Mouse (Mus musculus) hindbrain, embryonic 16.5 days (tissue): ENCODE measurements around the gene Reg3b. TPM values are rescaled to one million over a fixed set of nuclear protein-coding genes. Genes with fewer than 3 reads are reported as not detected.

ENCODE experiments used
- ATAC-seq: fragments of 200-750 bp; cut with Nextera tagmentation; 2 replicates; pipeline ENCODE4 v1.8.0; 2017; ENCODE audit warnings: moderate TSS enrichment, moderate library complexity
- H3K27ac ChIP-seq: fragments of 300-500 bp; sonication (generic); 2 replicates; pipeline ENCODE4 v1.5.1; 2014; ENCODE audit warnings: low read depth, mild to moderate bottlenecking, control low read depth, low read length, moderate library complexity
- H3K27me3 ChIP-seq: fragments of 300-500 bp; sonication (generic); replicated peaks from 2 replicates; pipeline ENCODE4 v1.6.1; 2014; ENCODE audit warnings: low read length; ENCODE audit not compliant: control insufficient read depth, insufficient read depth
- H3K36me3 ChIP-seq: fragments of 300-500 bp; sonication (generic); 2 replicates; pipeline ENCODE4 v1.6.1; 2014; ENCODE audit warnings: mild to moderate bottlenecking, low read length, moderate library complexity, mixed read lengths; ENCODE audit not compliant: control insufficient read depth, insufficient read depth
- H3K4me1 ChIP-seq: fragments of 300-500 bp; sonication (generic); 2 replicates; pipeline ENCODE4 v1.6.1; 2014; ENCODE audit warnings: low read depth, low read length; ENCODE audit not compliant: control insufficient read depth, insufficient read depth
- H3K4me2 ChIP-seq: fragments of 300-500 bp; sonication (generic); 2 replicates; pipeline ENCODE4 v1.6.1; 2014; ENCODE audit warnings: mild to moderate bottlenecking, low read length, control low read depth, moderate library complexity
- H3K4me3 ChIP-seq: fragments of 300-500 bp; sonication (generic); 2 replicates; pipeline ENCODE4 v1.5.1; 2014; ENCODE audit warnings: mild to moderate bottlenecking, low read length, control low read depth, moderate library complexity
- H3K9ac ChIP-seq: fragments of 300-500 bp; sonication (generic); 2 replicates; pipeline ENCODE4 v1.6.1; 2014; ENCODE audit warnings: low read depth, mild to moderate bottlenecking, control low read depth, low read length, moderate library complexity
- H3K9me3 ChIP-seq: fragments of 300-500 bp; sonication (generic); 2 replicates; pipeline ENCODE4 v1.6.1; 2014; ENCODE audit warnings: mild to moderate bottlenecking, low read length, moderate library complexity; ENCODE audit not compliant: control insufficient read depth
- WGBS: fragments of 180-500 bp; shearing (Covaris S2); extraction: QIAGEN DNeasy Blood & Tissue Kit; methylation state at CpG from one replicate; pipeline ENCODE4 v1.1.7; 2014; 5-methylcytosine and 5-hydroxymethylcytosine counted together
- polyA plus RNA-seq: library from polyadenylated mRNA; unstranded; fragments of >200 nt; fragmentation: Nextera tagmentation; extraction: Ambion mirVana; gene quantifications from 2 replicates; pipeline ENCODE4 v1.2.1, GENCODE M21; 2015

Gene Reg3b
- 5.3 and 5.5 TPM in 2 replicates for polyA plus RNA-seq

DNA sequence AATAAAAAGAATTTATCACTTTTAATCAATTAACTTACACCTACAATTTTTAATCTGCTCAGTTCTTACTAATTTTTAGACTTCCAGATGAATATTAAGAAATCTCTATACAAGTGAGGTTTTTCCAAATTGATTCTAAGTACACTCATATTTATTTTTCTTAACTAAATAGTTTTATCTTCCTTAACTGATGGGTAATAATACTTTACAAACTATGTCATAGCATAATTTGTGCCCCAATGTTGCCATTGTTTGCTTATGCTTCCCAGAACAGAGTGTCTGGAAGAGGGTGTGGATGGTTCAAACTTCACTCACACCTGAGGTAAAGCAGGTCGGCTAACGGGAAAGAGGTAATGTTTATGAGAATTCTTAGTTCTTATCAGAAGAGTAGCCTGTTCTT, at the start of gene Reg3b:
Reg3b (plus strand) TSS at position 301 of the 400 bp plus-strand sequence.
- H3K4me2 ChIP-seq = no peak within 1 kb of the TSS
- WGBS = 98% methylated on average over 2 of the region's 2 CpGs
- H3K36me3 ChIP-seq = no peaks in the 10 kb centered on the region
- no peak within 1 kb of the TSS for H3K4me3 ChIP-seq
- H3K9ac ChIP-seq = no peak within 1 kb of the TSS
- H3K4me1 ChIP-seq = no peaks in the 10 kb centered on the region
- no peaks in the 10 kb centered on the region for H3K9me3 ChIP-seq
- no peak within 1 kb of the TSS for H3K27ac ChIP-seq
- no peaks in the 10 kb centered on the region for H3K27me3 ChIP-seq
- ATAC-seq = no peak

DNA sequence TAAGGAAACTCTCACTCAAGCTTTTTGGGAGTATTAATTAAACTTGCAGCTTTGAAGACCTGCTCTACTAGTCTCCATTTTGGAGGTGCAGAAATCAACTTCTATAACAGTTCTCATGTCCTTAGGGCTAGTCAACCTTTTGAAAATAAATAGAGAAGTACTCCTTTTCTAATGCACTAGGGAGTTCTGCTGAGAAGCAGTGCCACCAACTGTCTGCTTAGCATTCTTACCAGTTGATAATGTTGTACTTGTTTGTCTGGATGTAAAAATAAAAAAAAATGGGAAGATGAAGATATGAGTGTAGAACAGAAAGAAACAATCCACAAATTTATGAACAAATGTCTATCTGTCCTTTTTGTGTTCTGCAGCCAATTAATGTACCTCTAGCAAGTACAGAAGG, 42.7 kb upstream of the Reg3b start:
- Histone ChIP-seq H3K4me1 (no peaks in the 10 kb centered on the region), H3K36me3 (no peaks in the 10 kb centered on the region), H3K4me2 (no peak overlapping the region), H3K27ac (no peak overlapping the region), H3K9ac (no peak overlapping the region), H3K9me3 (no peaks in the 10 kb centered on the region), H3K27me3 (no peaks in the 10 kb centered on the region), H3K4me3 (no peak overlapping the region)
- ATAC-seq = no peak

DNA sequence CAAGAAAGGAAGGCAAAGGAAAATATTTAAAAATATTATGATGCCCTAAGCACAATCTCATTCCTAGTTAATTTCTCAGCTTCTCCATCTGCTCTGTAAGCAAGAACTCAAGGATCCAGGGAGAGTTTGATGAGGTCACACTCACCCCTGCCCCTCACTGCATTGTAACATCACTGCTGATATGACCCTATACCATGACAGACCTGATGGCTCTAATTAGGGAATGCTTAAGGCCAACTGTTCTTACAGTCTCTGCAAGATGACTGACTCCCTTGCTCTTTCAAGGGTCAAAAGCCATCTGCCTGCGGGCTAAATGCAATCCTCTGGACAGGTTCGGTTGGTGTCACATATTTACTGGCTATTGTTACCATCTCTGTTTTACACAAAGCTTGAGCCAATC, 41.3 kb upstream of the Reg3b start:
- Histone ChIP-seq H3K36me3 (no peaks in the 10 kb centered on the region), H3K4me2 (no peak overlapping the region), H3K4me3 (no peak overlapping the region), H3K9me3 (no peaks in the 10 kb centered on the region), H3K9ac (no peak overlapping the region), H3K27ac (no peak overlapping the region), H3K27me3 (no peaks in the 10 kb centered on the region), H3K4me1 (no peaks in the 10 kb centered on the region)
- ATAC-seq = no peak
- 52% methylated on average over 2 of the region's 2 CpGs for WGBS

DNA sequence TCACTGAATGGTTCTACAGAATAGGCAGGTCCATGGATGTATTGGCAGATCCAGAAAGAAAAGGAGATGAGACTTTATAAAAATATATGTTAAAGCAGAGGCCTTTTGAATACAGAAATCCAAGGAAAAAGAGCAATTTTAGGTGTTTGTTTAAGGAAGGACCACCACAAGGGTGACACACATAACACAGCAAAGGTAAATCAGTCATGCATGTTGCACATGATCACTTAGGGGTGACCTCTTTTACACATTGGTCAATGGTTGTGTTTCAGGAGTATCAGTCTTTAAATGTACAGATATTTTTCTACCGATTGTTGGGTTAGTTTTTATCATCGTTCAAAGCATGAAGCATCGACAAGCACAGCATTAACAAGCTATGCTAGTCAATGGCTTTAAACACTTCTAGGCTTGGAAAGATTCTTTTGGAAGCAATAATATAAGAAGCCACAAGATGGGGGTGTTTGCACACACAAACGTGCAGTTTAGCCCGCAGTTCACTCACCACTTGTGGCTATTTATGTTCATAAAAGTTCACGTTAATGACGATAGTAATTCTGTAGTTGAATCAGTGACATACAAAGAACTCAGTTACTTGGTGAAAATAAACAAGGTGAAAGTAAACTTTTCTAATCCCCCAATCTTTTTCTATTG, 38.4 kb upstream of the Reg3b start:
- no peak overlapping the region for H3K4me3 ChIP-seq
- ATAC-seq = peak; percentile 80
- H3K4me1 ChIP-seq = no peaks in the 10 kb centered on the region
- WGBS = 31% methylated on average over 7 of the region's 7 CpGs
- no peaks in the 10 kb centered on the region for H3K36me3 ChIP-seq
- H3K27ac ChIP-seq = no peak overlapping the region
- H3K27me3 ChIP-seq = no peaks in the 10 kb centered on the region
- H3K9me3 ChIP-seq = no peaks in the 10 kb centered on the region
- H3K9ac ChIP-seq = no peak overlapping the region
- H3K4me2 ChIP-seq = no peak overlapping the region

DNA sequence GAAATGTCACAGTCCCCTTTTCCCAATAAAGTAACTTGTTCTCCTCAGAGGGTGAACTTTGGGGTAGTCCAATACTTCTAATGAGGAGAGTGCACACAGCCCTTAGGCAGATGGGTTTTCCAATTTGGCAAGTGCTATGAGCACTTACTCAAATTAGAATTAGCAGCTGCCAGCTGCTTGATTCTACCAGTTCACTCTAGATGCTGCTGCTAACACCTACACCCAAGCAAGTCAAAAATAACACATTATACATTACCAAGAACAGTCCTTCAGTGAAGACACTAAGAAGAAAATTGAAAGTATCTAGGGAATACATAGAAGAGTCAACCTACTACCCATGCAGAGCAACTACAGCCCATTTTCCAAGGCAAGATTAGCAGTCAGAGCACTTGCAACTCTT, 30.2 kb upstream of the Reg3b start:
- H3K4me1 ChIP-seq = no peaks in the 10 kb centered on the region
- H3K27me3 ChIP-seq = no peaks in the 10 kb centered on the region
- no peak overlapping the region for H3K4me3 ChIP-seq
- H3K27ac ChIP-seq = no peak overlapping the region
- H3K36me3 ChIP-seq = no peaks in the 10 kb centered on the region
- no peak for ATAC-seq
- H3K9ac ChIP-seq = no peak overlapping the region
- no peaks in the 10 kb centered on the region for H3K9me3 ChIP-seq
- H3K4me2 ChIP-seq = no peak overlapping the region

DNA sequence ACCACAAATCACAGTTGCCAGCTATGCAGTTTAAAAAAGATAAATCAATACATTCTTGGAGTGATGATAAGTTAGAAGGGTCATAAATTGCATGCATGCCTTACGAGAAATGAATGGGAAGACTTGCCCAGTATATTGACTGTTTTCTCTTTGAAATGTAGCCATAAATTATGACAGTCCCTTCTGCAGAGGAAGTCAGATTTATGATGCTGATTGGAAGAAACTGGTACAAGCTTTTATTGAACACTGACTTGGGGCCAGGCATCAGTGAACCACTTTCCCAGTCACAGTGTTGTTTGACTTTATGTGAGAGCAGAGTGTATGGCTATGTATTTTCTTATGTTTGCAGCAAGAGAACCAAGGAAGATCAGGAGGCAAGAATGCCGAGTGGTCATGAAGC, 28.8 kb upstream of the Reg3b start:
- Histone ChIP-seq H3K27ac (no peak overlapping the region), H3K27me3 (no peaks in the 10 kb centered on the region), H3K4me1 (no peaks in the 10 kb centered on the region), H3K9ac (no peak overlapping the region), H3K4me2 (no peak overlapping the region), H3K9me3 (no peaks in the 10 kb centered on the region), H3K36me3 (no peaks in the 10 kb centered on the region), H3K4me3 (no peak overlapping the region)
- no peak for ATAC-seq
- WGBS = 80% methylated on average over 2 of the region's 2 CpGs

DNA sequence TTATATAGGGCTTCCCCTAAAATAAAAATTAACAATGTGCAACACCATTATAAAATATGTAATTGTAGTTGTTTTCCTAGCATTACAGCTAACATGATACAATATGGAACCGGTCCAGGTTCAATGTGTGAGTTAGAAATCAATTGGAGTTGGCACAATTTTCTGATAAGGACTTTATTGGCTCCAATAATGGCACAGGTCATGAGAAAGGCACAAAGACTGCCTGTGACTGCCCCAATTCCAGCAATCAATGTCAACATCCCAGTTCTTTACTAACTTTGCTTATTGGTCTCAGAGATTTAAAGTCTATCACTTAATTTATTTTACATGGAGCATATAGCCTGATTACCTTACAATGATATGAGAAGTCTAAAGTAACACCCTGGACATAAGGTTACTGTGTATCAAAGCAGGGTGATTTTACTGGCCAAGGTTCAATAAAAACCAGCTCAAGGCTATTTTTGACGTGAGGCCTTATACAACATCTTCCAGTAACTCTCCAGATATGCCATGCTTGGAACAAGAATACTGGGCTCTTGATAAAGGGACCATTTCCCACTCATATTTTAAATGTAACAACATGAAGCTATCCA, 8.4 kb upstream of the Reg3b start:
- Histone ChIP-seq H3K4me3 (no peak overlapping the region), H3K4me2 (no peak overlapping the region), H3K27me3 (no peaks in the 10 kb centered on the region), H3K9ac (no peak overlapping the region), H3K27ac (no peak overlapping the region), H3K4me1 (no peaks in the 10 kb centered on the region), H3K9me3 (no peaks in the 10 kb centered on the region), H3K36me3 (no peaks in the 10 kb centered on the region)
- 68% methylated on average over 2 of the region's 2 CpGs for WGBS
- ATAC-seq = no peak

DNA sequence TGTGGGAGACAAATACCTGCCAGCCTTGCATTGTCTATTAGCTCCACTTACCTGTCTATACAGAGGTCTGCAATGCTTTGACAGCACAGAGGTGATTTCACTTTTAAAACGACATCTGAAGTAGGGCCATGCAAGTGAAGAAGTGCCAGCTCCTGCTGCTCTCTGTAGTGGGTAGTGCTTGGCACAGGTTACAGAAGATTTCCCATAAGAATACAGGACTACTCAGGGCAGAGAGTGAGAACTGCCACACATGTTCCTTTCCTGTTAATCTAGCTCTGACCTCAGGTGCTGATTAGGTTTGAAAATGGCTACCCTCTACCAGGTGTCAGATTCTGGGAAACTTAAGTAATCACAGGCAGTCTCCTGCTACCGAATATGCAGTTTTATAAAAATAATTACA, 8.3 kb downstream of the Reg3b start, which contains the start of gene Reg3d:
Reg3d (minus strand) TSS at position 101 of the 400 bp plus-strand sequence.
- Histone ChIP-seq H3K4me2 (no peak within 1 kb of the TSS), H3K9ac (no peak within 1 kb of the TSS), H3K36me3 (no peaks in the 10 kb centered on the region), H3K4me3 (no peak within 1 kb of the TSS), H3K27me3 (no peaks in the 10 kb centered on the region), H3K4me1 (no peaks in the 10 kb centered on the region), H3K27ac (no peak within 1 kb of the TSS), H3K9me3 (no peaks in the 10 kb centered on the region)
- ATAC-seq = no peak
- WGBS = 64% methylated on average over 2 of the region's 2 CpGs

DNA sequence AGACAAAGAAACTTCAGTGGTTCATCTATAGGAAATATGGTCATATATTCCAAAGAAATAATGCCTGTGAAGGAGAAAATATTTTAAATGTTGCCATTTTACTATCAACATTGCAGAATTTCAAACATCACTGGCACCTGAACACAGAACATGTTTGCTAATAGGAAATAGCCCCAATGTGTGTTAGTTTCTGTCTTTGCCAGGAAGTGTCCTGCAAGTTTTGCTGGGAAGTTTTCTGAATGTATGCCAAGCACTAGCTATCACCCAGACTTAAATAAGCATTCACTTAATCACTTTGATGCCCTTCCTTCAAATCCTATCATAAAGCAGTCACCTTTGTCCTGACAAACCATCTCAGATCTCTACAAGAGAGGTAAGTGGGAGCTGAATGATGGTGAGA, 10.0 kb downstream of the Reg3b start, which contains the start of gene Reg3a:
Reg3a (plus strand) TSS at position 301 of the 400 bp plus-strand sequence.
- H3K9ac ChIP-seq = no peak within 1 kb of the TSS
- no peak within 1 kb of the TSS for H3K4me3 ChIP-seq
- no peak for ATAC-seq
- H3K9me3 ChIP-seq = no peaks in the 10 kb centered on the region
- no peaks in the 10 kb centered on the region for H3K27me3 ChIP-seq
- H3K36me3 ChIP-seq = no peaks in the 10 kb centered on the region
- H3K4me2 ChIP-seq = no peak within 1 kb of the TSS
- no peak within 1 kb of the TSS for H3K27ac ChIP-seq
- no peaks in the 10 kb centered on the region for H3K4me1 ChIP-seq
